Mouse (Mus musculus): ENCODE data around the gene Eepd1. TPM values are rescaled to one million over a fixed set of nuclear protein-coding genes. Genes with fewer than 3 reads are reported as not detected.
A peak's percentile ranks its signal among the peaks of the same experiment; 100 is the strongest.
"Not testable (repeated sequence)": the region's sequence is repeated elsewhere in the genome, so short reads cannot be mapped to it uniquely, and the experiment has no call there.

Gene Eepd1
- 10 to 100 TPM; 12.5 to 14.4 TPM for total RNA-seq (2021)
- long read RNA-seq, experiment 1, transcript Eepd1-201 (8 exons, 2,723 nt) = major isoform, 23 of 28 reads
- long read RNA-seq, experiment 1, partial matches to known transcripts = 4 of 28 reads
- long read RNA-seq, experiment 1, other reads (novel, unspliced or antisense) = 1 of 28 reads
- long read RNA-seq, experiment 2, transcript Eepd1-201 (8 exons, 2,723 nt) = major isoform, 32 of 42 reads
- long read RNA-seq, experiment 2, partial matches to known transcripts = 9 of 42 reads
- long read RNA-seq, experiment 2, other reads (novel, unspliced or antisense) = 1 of 42 reads

GRCm38 (mm10) chr9:25481344-25482095 lies at the start of gene Eepd1:
Gene Eepd1, plus strand, starts transcription at chr9:25481547.
- peak; percentile 89 to 95 for DNase-seq (ENCODE audit: low spot score in 2 of 2)

GRCm38 (mm10) chr9:25438836-25439235 lies 42.5 kb upstream of the Eepd1 start:
- DNase-seq (ENCODE audit: low spot score in 2 of 2) = no peak

GRCm38 (mm10) chr9:25440046-25440445 lies 41.3 kb upstream of the Eepd1 start:
- DNase-seq (ENCODE audit: low spot score in 2 of 2) = not testable (repeated sequence)

GRCm38 (mm10) chr9:25442041-25442440 lies 39.3 kb upstream of the Eepd1 start:
- DNase-seq (ENCODE audit: low spot score in 2 of 2) = no peak

- no peak for DNase-seq (ENCODE audit: low spot score in 2 of 2)
These were observed 38.3 kb upstream of the Eepd1 start for GRCm38 (mm10) chr9:25443029-25443428.

GRCm38 (mm10) chr9:25443546-25443945 lies 37.8 kb upstream of the Eepd1 start:
- no peak for DNase-seq (ENCODE audit: low spot score in 2 of 2)

- DNase-seq (ENCODE audit: low spot score in 2 of 2) = no peak
These were observed 31.0 kb upstream of the Eepd1 start for GRCm38 (mm10) chr9:25450394-25450793.

GRCm38 (mm10) chr9:25455027-25455426 lies 26.3 kb upstream of the Eepd1 start:
- no peak for DNase-seq (ENCODE audit: low spot score in 2 of 2)

GRCm38 (mm10) chr9:25460835-25461555 lies 20.4 kb upstream of the Eepd1 start:
- DNase-seq (ENCODE audit: low spot score in 2 of 2) = no peak

GRCm38 (mm10) chr9:25464305-25464704 lies 17.0 kb upstream of the Eepd1 start:
- DNase-seq (ENCODE audit: low spot score in 2 of 2) = no peak

GRCm38 (mm10) chr9:25479392-25480020 lies 1.8 kb upstream of the Eepd1 start:
- no peak for DNase-seq (ENCODE audit: low spot score in 2 of 2)

- DNase-seq (ENCODE audit: low spot score in 2 of 2) = no peak
These were observed 671 bp upstream of the Eepd1 start for GRCm38 (mm10) chr9:25480676-25481075.

GRCm38 (mm10) chr9:25482322-25482998 lies 1.1 kb downstream of the Eepd1 start:
- peak in 1 of 2 experiments; percentile 11 for DNase-seq (ENCODE audit: low spot score in 2 of 2)

- no peak for DNase-seq (ENCODE audit: low spot score in 2 of 2)
These were observed 1.6 kb downstream of the Eepd1 start for GRCm38 (mm10) chr9:25482999-25483347.

- DNase-seq (ENCODE audit: low spot score in 2 of 2) = no peak
These were observed 2.7 kb downstream of the Eepd1 start for GRCm38 (mm10) chr9:25483931-25484618.

- DNase-seq (ENCODE audit: low spot score in 2 of 2) = no peak
These were observed 3.3 kb downstream of the Eepd1 start for GRCm38 (mm10) chr9:25484619-25484986.

GRCm38 (mm10) chr9:25485006-25485405 lies 3.7 kb downstream of the Eepd1 start:
- no peak for DNase-seq (ENCODE audit: low spot score in 2 of 2)

GRCm38 (mm10) chr9:25485406-25485805 lies 4.1 kb downstream of the Eepd1 start:
- DNase-seq (ENCODE audit: low spot score in 2 of 2) = no peak

- no peak for DNase-seq (ENCODE audit: low spot score in 2 of 2)
These were observed 5.0 kb downstream of the Eepd1 start for GRCm38 (mm10) chr9:25486246-25486807.

Data from layer of hippocampus, postnatal 14 days (tissue).